In genomic region chr15:10779941-10780620, GRCm38 (mm10) we compare ENCODE assay signal across 17 mouse cellular contexts.
DNase-seq lines count a peak whose midpoint lies in the region; ATAC-seq and TF ChIP-seq lines count a peak whose summit lies in the region.
"Had no signal": no experiment of that assay in that cellular context is flagged by ENCODE, and none has a peak within 500 bp of the region (broad histone marks: within the 10 kb centered on the region; RNA-seq: fewer than 3 reads in every experiment).

No protein-coding gene starts in this region.

- ATAC-seq in heart, postnatal 0 days (ENCODE audit: insufficient read depth, low read depth), result peak; percentile 39; the same call in 1 of the 2 replicates
- ATAC-seq in lung, postnatal 0 days, result peak; percentile 44
- ATAC-seq: CD4-positive, CD25-positive, alpha-beta regulatory T cell, adult 4 months; hindbrain, embryonic 16.5 days had no signal

- no peak overlapping the region for H3K4me2 ChIP-seq in heart, postnatal 0 days (ENCODE audit: low read depth, low read length)
- no peak overlapping the region for H3K4me2 ChIP-seq in lung, postnatal 0 days (replicated peaks; ENCODE audit: low read depth, low read length)
- H3K4me2 ChIP-seq: embryonic facial prominence, embryonic 12.5 days; forebrain, embryonic 12.5 days; midbrain, embryonic 12.5 days had no signal

- DNase-seq in heart, adult 2 months, result peak in 1 of 2 experiments; percentile 40
- DNase-seq in heart, embryonic 10.5 days (ENCODE audit: low spot score), result no peak
- peak; percentile 51 for DNase-seq in MEL-GATA-1-ER (ENCODE audit: extremely low read depth, low read depth)
- DNase-seq in heart, postnatal 0 days (ENCODE audit: low spot score), result peak; percentile 27
- peak; percentile 52 for DNase-seq in lung, postnatal 0 days (ENCODE audit: low spot score)
- no peak for DNase-seq in cerebellum, adult 2 months
- DNase-seq in ovary, postnatal 36 days (ENCODE audit: low spot score), result no peak
- no peak for DNase-seq in thymus, adult 18-20 months
- DNase-seq: cerebellum, postnatal 14 days; right cerebral cortex, adult 18-20 months; thymus, postnatal 25 days had no signal

- no peak for TF ChIP-seq CTCF in heart, adult 2 months (IDR thresholded peaks at IDR 0.05)
- no peak for TF ChIP-seq CTCF in heart, postnatal 0 days (IDR thresholded peaks at IDR 0.05; ENCODE audit: low read depth)
- no peak for TF ChIP-seq CTCF in lung, postnatal 0 days (IDR thresholded peaks at IDR 0.05)
- no peak for TF ChIP-seq CTCF in cerebellum, adult 2 months (IDR thresholded peaks at IDR 0.05; ENCODE audit: borderline replicate concordance, insufficient read depth, low read depth, low read length)

- H3K9me3 ChIP-seq in heart, embryonic 10.5 days, result no peaks in the 10 kb centered on the region
- H3K9me3 ChIP-seq in heart, postnatal 0 days (replicated peaks; ENCODE audit: control insufficient read depth, low read length), result no peaks in the 10 kb centered on the region
- H3K9me3 ChIP-seq in lung, postnatal 0 days (ENCODE audit: low read length), result no peaks in the 10 kb centered on the region
- H3K9me3 ChIP-seq: embryonic facial prominence, embryonic 12.5 days; forebrain, embryonic 12.5 days; midbrain, embryonic 12.5 days had no signal

- 0 out of 2 replicates have a peak, but pooled peaks have one; percentile 44 for TF ChIP-seq EP300 in heart, adult 2 months (IDR thresholded peaks at IDR 0.05; ENCODE audit: insufficient read depth, low read depth, low read length)
- 0 out of 2 replicates have a peak, but pooled peaks have one; percentile 40 for TF ChIP-seq EP300 in heart, postnatal 0 days (IDR thresholded peaks at IDR 0.05; ENCODE audit: low read depth)
- peak; percentile 83 for TF ChIP-seq EP300 in lung, postnatal 0 days (IDR thresholded peaks at IDR 0.05)

- no peak overlapping the region for H3K9ac ChIP-seq in heart, adult 2 months (ENCODE audit: low read depth, low read length)
- H3K9ac ChIP-seq in heart, postnatal 0 days (replicated peaks; ENCODE audit: low read depth, low read length), result no peak overlapping the region
- H3K9ac ChIP-seq in lung, postnatal 0 days (replicated peaks; ENCODE audit: low read depth), result no peak overlapping the region
- H3K9ac ChIP-seq: embryonic facial prominence, embryonic 12.5 days; forebrain, embryonic 12.5 days; liver, embryonic 14.5 days; midbrain, embryonic 12.5 days had no signal

- 22% methylated on average over 13 of the region's 13 CpGs for WGBS in heart, adult 2 months
- 64% methylated on average over 13 of the region's 13 CpGs for WGBS in heart, embryonic 10.5 days
- 49% methylated on average over 13 of the region's 13 CpGs for WGBS in heart, postnatal 0 days
- WGBS in lung, postnatal 0 days, result 60% methylated on average over 13 of the region's 13 CpGs
- WGBS in cerebellum, adult 2 months, result 79% methylated on average over 13 of the region's 13 CpGs

- TF ChIP-seq POLR2A in heart, adult 2 months (IDR thresholded peaks at IDR 0.05; ENCODE audit: insufficient read depth, low read depth, low read length), result 0 out of 2 replicates have a peak, but pooled peaks have one; percentile 27
- no peak for TF ChIP-seq POLR2A in cerebellum, adult 2 months (IDR thresholded peaks at IDR 0.05; ENCODE audit: borderline replicate concordance, insufficient read depth, low read length)

- H3K27ac ChIP-seq in heart, adult 2 months, result peak overlapping the region; percentile 62
- H3K27ac ChIP-seq in heart, embryonic 10.5 days, result no peak overlapping the region
- H3K27ac ChIP-seq in heart, postnatal 0 days (ENCODE audit: low read depth), result no peak overlapping the region
- no peak overlapping the region for H3K27ac ChIP-seq in lung, postnatal 0 days (ENCODE audit: low read length)
- H3K27ac ChIP-seq in cerebellum, adult 2 months (ENCODE audit: insufficient read depth, low read length), result no peak overlapping the region
- H3K27ac ChIP-seq: embryonic facial prominence, embryonic 12.5 days; forebrain, embryonic 12.5 days; liver, embryonic 14.5 days; midbrain, embryonic 12.5 days had no signal

- no peaks in the 10 kb centered on the region; the same call in 1 of the 2 replicates for H3K4me1 ChIP-seq in heart, adult 2 months (ENCODE audit: control insufficient read depth, insufficient read depth, low read length)
- H3K4me1 ChIP-seq in heart, embryonic 10.5 days, result no peaks in the 10 kb centered on the region
- H3K4me1 ChIP-seq in heart, postnatal 0 days (ENCODE audit: control insufficient read depth, insufficient read depth), result no peaks in the 10 kb centered on the region
- H3K4me1 ChIP-seq in lung, postnatal 0 days (ENCODE audit: insufficient read depth, low read depth, low read length), result no peaks in the 10 kb centered on the region
- no peaks in the 10 kb centered on the region for H3K4me1 ChIP-seq in cerebellum, adult 2 months (ENCODE audit: control insufficient read depth, insufficient read depth, low read length)
- H3K4me1 ChIP-seq: embryonic facial prominence, embryonic 12.5 days; forebrain, embryonic 12.5 days; midbrain, embryonic 12.5 days had no signal

- H3K36me3 ChIP-seq in heart, adult 2 months (ENCODE audit: control insufficient read depth, insufficient read depth, low read length), result peaks cover 4% of the 10 kb centered on the region
- H3K36me3 ChIP-seq in heart, embryonic 10.5 days, result no peaks in the 10 kb centered on the region
- H3K36me3 ChIP-seq in heart, postnatal 0 days (replicated peaks; ENCODE audit: control insufficient read depth, insufficient read depth, low read length), result no peaks in the 10 kb centered on the region
- no peaks in the 10 kb centered on the region for H3K36me3 ChIP-seq in lung, postnatal 0 days (ENCODE audit: insufficient read depth, low read length)
- H3K36me3 ChIP-seq: embryonic facial prominence, embryonic 12.5 days; forebrain, embryonic 12.5 days; midbrain, embryonic 12.5 days had no signal

- intact Hi-C loops in heart, adult 2 months (cut with DNase I), result loop anchor here (5.0 to 10.0 kb wide), 2 partner anchors 37 to 65 kb away; partner anchors contain the start of gene Rai14

- no peak overlapping the region for H3K4me3 ChIP-seq in heart, adult 2 months
- H3K4me3 ChIP-seq in heart, embryonic 10.5 days, result no peak overlapping the region
- H3K4me3 ChIP-seq in heart, postnatal 0 days (ENCODE audit: low read depth, low read length), result no peak overlapping the region
- no peak overlapping the region for H3K4me3 ChIP-seq in lung, postnatal 0 days (ENCODE audit: low read depth, low read length)
- no peak overlapping the region for H3K4me3 ChIP-seq in cerebellum, adult 2 months (replicated peaks; ENCODE audit: insufficient read depth, low read depth, low read length)
- H3K4me3 ChIP-seq: embryonic facial prominence, embryonic 12.5 days; forebrain, embryonic 12.5 days; midbrain, embryonic 12.5 days had no signal

- no peaks in the 10 kb centered on the region for H3K79me2 ChIP-seq in heart, adult 2 months (replicated peaks; ENCODE audit: control insufficient read depth, insufficient read depth, low read length)

- no peaks in the 10 kb centered on the region for H3K27me3 ChIP-seq in heart, adult 2 months (ENCODE audit: control insufficient read depth, insufficient read depth, low read length)
- H3K27me3 ChIP-seq in heart, embryonic 10.5 days (ENCODE audit: insufficient read depth, poor library complexity, severe bottlenecking), result no peaks in the 10 kb centered on the region
- H3K27me3 ChIP-seq in heart, postnatal 0 days (ENCODE audit: control insufficient read depth, insufficient read depth, low read length), result no peaks in the 10 kb centered on the region
- no peaks in the 10 kb centered on the region for H3K27me3 ChIP-seq in lung, postnatal 0 days (replicated peaks; ENCODE audit: insufficient read depth, low read length)
- H3K27me3 ChIP-seq in cerebellum, adult 2 months (ENCODE audit: control insufficient read depth, insufficient read depth, low read length), result no peaks in the 10 kb centered on the region
- H3K27me3 ChIP-seq: embryonic facial prominence, embryonic 12.5 days; forebrain, embryonic 12.5 days; midbrain, embryonic 12.5 days had no signal

Comparison
In these comparisons a context has a peak if more than half of its experiments do, and no peak if none do; other contexts are left out.
1. DNase-seq: peak in MEL-GATA-1-ER (single experiment), heart, postnatal 0 days (single experiment) and lung, postnatal 0 days (single experiment); none in heart, embryonic 10.5 days (single experiment), cerebellum, adult 2 months (0 of 2), ovary, postnatal 36 days (single experiment) and thymus, adult 18-20 months (0 of 2).